Mouse (Mus musculus) megakaryocyte, adult 5-6 weeks (primary cell): ENCODE measurements around the gene Tspyl3. TPM values are rescaled to one million over a fixed set of nuclear protein-coding genes. Genes with fewer than 3 reads are reported as not detected.

ENCODE experiments used
- ATAC-seq: 2 replicates; pipeline ENCODE4 v1.8.0; 2016; ENCODE audit warnings: mild to moderate bottlenecking, inconsistent platforms; ENCODE audit not compliant: poor library complexity, severe bottlenecking
- total RNA-seq, 2 experiments: library from RNA; stranded (forward) in 1 of 2; stranded (reverse) in 1 of 2; fragments of 153-499, 151-499 nt in 1 of 2; fragments of 221-1000, 200-1000 nt in 1 of 2; gene quantifications; 2 replicates each; pipeline versions ENCODE4 v1.2.3 to v1.2.4; 2015 to 2017

Gene Tspyl3
- total RNA-seq, 2 experiments from 2014 or later: 4.0 to 5.6 TPM

DNA sequence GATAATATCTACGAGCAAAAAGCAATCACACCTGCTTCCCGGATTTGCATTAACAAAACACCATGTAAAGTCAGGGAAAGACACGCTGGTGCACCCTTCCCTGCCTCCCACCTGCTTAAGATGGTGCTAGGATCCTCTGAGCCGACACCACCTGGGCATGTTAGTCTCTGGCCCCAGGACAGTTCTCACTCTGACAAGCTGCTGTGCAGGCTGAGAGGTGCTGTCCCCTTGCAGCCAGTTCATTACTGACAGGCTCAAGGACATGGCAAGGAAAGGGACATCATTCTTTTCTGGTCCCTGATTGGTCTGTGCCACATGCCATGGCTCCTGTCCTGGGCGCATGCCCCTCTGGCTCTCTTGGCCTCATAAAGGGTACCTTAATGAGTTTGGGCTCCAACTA, 3.3 kb upstream of the Tspyl3 start:
- ATAC-seq: no peak

DNA sequence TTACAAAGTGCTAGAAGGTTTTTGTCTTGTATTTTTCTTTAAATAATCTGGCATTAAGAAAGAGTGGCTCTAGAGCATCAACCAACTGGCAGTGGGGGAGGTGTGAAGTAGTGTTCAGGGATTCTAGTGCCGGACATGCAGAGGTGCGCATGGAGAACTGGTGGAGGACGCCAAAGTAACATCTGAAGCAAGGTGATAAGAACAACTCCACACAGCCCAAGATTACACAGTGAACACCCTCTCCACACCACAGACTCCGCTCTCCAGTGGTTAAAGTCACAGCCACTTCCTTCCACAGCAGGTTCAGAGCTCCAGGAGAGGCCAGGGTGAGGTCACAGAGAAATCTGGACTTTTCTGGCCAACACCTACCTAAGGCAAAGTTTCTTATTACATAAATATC, 2.7 kb upstream of the Tspyl3 start:
- no peak for ATAC-seq

- ATAC-seq: peak; percentile 13; the same call in 1 of the 2 replicates
These were observed 333 bp upstream of the Tspyl3 start for GRCm38 (mm10) chr2:153225595-153225953.

GRCm38 (mm10) chr2:153222566-153222965, 2.7 kb downstream of the Tspyl3 start:
- ATAC-seq: no peak

GRCm38 (mm10) chr2:153222130-153222529, 3.1 kb downstream of the Tspyl3 start:
- ATAC-seq: no peak

DNA sequence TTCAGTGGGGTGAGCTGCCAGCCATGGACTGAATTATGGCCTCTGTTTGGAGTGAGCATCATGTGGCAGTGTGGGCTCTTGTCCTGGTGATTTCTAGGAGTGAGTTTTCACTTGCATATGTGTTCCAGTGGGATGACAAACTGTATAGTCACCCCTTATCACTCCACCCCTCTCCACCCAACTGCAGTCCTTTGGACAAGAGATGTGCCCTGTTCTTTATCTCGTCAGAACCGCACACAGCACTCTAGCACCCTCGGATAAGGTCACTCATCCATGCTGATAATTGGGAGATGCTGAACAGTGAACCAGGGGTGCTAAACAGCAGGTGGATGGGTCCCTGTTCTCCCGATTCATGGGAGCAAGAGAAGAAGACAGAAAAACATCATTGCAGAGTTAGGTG, 3.6 kb downstream of the Tspyl3 start:
- ATAC-seq: no peak

- no peak for ATAC-seq
These were observed 6.7 kb downstream of the Tspyl3 start for GRCm38 (mm10) chr2:153218516-153218915.

GRCm38 (mm10) chr2:153217826-153218340, 7.4 kb downstream of the Tspyl3 start:
- no peak for ATAC-seq

DNA sequence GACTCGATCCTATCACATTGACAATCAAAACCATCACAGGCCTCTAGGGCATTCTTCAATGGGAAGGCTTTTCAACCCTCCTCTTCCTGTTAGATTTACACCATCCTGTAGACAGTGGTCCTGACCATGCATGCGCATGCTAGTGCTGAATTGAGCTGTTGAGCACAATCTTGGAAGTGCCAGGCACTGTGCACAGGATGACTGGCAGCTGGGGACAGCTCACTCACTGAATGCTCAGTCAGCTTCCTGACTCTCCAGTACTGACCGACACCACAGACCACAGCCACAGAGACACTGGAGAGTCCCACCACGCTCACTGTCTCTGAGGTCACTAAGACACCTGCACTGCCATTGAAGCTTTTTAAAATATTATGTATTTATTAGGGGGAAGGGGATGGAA, 9.8 kb downstream of the Tspyl3 start:
- ATAC-seq: peak; percentile 44

GRCm38 (mm10) chr2:153214771-153215259, 10.4 kb downstream of the Tspyl3 start:
- ATAC-seq: peak; percentile 81

GRCm38 (mm10) chr2:153213351-153213750, 11.9 kb downstream of the Tspyl3 start:
- no peak for ATAC-seq

DNA sequence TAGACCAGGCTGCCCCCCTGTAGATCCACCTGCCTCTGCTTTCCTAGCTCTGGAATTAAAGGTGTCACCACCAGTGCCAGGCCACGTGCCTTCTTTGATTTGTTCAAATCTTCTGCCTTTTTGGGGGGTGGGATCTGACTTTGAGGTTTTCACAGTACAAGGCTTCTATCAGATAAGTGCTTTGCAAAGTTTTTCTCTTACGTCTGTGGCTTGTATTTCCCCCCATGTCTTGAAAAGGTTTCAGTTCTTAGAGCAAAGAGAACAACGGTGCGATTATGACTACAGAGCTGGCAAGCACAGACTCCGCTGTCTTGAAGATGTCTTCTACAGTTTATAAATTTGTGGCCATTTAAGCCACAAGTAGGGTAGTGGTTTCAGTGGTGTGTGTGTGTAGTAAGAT, 13.8 kb downstream of the Tspyl3 start:
- ATAC-seq: no peak

DNA sequence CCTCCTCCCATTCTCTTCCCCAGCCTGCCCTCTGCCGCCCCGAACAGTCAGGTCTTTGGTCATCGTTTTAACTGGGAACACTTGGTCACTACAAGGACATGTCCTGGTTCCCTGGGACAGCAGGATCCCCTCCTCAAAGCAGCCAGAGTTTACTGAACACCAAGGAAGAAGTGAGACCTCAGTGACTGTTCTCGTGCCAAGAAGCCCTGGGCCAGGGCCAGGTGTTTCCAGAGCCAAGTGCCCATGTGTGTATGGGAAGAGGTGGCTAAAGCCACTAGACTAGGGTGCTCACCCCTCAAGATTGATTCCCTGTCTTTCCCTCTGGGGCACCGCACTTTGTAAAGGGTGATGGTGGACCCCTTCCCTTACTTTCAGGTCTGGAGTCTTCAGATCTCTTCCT, 16.0 kb downstream of the Tspyl3 start:
- no peak for ATAC-seq

DNA sequence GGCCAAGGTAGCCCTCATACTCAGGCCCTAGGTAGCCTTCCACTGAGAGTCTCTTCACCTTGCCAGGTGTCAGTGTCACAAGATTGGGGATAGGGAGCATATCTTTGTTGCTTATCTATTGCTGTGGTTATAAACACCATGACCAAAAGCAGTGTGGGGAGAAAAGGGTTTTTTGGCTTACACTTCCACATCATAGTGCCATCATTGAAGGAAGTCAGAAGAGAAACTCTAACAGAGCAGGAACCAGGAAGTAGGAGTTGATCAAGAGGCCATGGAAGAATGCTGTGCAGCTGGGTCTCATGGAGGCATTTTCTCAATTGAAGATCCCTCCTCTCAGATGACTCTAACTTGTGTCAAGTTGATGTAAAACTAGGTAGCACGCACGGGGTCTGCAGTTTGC, 17.1 kb downstream of the Tspyl3 start:
- ATAC-seq: 0 out of 2 replicates have a peak, but pooled peaks have one; percentile 45

GRCm38 (mm10) chr2:153202766-153203165, 22.5 kb downstream of the Tspyl3 start:
- ATAC-seq: no peak

DNA sequence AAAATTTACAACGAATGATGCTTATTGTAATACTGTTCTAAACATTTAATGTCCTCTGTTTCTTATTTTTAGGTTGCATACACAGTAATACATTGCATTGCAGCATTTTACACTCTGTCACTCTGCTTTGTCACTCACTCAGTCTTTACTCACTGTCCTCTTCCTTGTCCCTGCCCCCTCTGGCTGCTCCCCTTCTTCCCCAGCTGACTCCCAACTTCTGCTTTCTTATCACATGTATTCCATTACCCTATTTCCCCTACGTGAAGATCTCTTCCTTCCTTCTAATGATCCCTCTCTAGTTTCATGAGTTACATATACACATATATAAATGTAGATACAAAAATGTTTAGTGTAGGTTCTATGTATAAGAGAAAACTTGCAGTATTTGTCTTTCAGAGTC, 26.1 kb downstream of the Tspyl3 start:
- peak; percentile 97 for ATAC-seq

- ATAC-seq: peak; percentile 22; the same call in 1 of the 2 replicates
These were observed 26.8 kb downstream of the Tspyl3 start for GRCm38 (mm10) chr2:153198485-153198884.

GRCm38 (mm10) chr2:153194255-153194654, 31.0 kb downstream of the Tspyl3 start:
- no peak for ATAC-seq

GRCm38 (mm10) chr2:153191242-153191641, 34.0 kb downstream of the Tspyl3 start:
- ATAC-seq: no peak

DNA sequence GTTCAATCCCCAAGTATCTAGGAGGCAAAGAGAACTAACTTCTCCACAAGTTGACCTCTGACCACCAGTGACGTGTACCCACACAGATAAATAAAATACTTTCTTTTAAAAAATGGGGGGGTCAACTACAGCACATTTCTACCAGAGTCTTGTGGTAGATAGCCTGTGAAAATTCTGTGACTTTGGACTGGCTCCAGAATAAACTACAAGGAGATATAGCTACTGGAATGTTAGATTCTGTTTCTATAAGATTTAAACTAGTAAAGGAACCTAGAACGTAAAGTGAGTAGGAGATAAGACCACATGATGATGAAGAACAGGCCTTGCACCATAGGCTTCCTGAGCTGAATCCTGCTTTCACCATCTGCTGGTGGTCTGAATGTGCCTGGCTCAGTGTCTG, 37.4 kb downstream of the Tspyl3 start:
- no peak for ATAC-seq

- no peak for ATAC-seq
These were observed 39.1 kb downstream of the Tspyl3 start for GRCm38 (mm10) chr2:153186176-153186591.

- no peak for ATAC-seq
These were observed 45.3 kb downstream of the Tspyl3 start for GRCm38 (mm10) chr2:153179961-153180360.
